Mouse (Mus musculus) erythroblast, embryonic 14.5 days (primary cell): Measurements from ENCODE around the gene Coro1b. TPM values are rescaled to one million over a fixed set of nuclear protein-coding genes. Genes with fewer than 3 reads are reported as not detected.

ENCODE experiments used
- H3K27me3 ChIP-seq: 2 replicates; pipeline ENCODE4 v1.6.1; 2012; ENCODE audit warnings: inconsistent platforms; ENCODE audit not compliant: control insufficient read depth
- H3K36me3 ChIP-seq: 2 replicates; pipeline ENCODE4 v1.6.1; 2012; ENCODE audit warnings: mild to moderate bottlenecking, inconsistent platforms; ENCODE audit not compliant: control insufficient read depth
- H3K4me1 ChIP-seq: 2 replicates; pipeline ENCODE4 v1.6.1; 2012; ENCODE audit warnings: inconsistent platforms; ENCODE audit not compliant: control insufficient read depth
- H3K4me3 ChIP-seq: replicated peaks from 2 replicates; pipeline ENCODE3; 2012; ENCODE audit warnings: moderate library complexity, mild to moderate bottlenecking, inconsistent platforms
- H3K9me3 ChIP-seq: 2 replicates; pipeline ENCODE4 v1.6.1; 2012; ENCODE audit warnings: low read length, inconsistent platforms, mixed read lengths; ENCODE audit not compliant: control insufficient read depth
- GATA1 ChIP-seq: IDR thresholded peaks from 2 replicates; pipeline ENCODE4 v1.6.1; 2012; ENCODE audit warnings: low read length, inconsistent platforms, mixed read lengths
- TAL1 ChIP-seq: IDR thresholded peaks from 3 replicates; pipeline ENCODE4 v1.6.1; 2012; ENCODE audit warnings: low read length, inconsistent platforms, mixed read lengths
- polyA plus RNA-seq: library from polyadenylated mRNA; stranded (reverse); fragments of >175 nt; gene quantifications from 2 replicates; pipeline ENCODE4 v1.2.3, GENCODE M21; 2012

Gene Coro1b
- polyA plus RNA-seq, 1 experiment = 7.5 TPM

DNA sequence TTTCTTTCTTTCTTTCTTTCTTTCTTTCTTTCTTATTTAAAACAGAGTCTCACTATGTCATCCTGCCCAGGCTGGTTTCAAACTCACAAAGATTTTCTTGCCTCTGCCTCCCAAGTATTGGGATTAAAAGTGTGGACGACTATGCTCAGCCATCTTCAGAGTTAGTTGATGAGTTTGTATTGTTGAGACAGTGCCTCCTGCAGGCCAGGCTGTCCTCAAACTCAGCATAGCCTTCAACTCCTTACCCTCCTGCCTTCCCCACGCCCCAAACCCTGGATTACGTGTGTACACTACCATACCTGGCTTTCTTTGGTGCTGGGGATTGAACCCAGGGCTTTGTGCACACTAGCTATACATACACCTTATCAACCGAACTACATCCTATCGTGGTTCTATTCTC lies 12.0 kb upstream of the Coro1b start:
- no peak overlapping the region for H3K4me3 ChIP-seq
- no peaks in the 10 kb centered on the region for H3K9me3 ChIP-seq
- peaks cover 26% of the 10 kb centered on the region for H3K27me3 ChIP-seq
- peaks cover 30% of the 10 kb centered on the region for H3K36me3 ChIP-seq
- TF ChIP-seq TAL1 (no peak), GATA1 (no peak)
- peaks cover 46% of the 10 kb centered on the region for H3K4me1 ChIP-seq

DNA sequence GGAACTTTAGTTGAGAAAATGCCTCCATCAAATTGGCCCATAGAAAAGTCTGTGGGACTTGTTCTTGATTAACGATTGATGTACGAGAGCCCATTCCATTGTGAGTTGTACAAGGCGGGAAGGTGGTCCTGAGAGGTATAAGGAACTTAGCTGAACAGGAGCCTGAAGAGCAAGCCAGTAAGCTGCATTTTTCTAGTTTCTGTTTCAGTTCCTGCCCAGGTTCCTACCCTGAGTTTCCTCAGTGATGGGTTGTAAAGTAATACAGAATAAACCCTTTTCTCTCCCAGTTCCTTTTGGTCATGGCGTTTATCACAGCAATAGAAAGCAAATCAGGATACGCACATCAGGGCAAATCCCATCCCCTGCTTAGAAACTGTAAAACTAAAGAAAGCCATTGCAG lies 10.5 kb upstream of the Coro1b start:
- no peak for TF ChIP-seq GATA1
- TF ChIP-seq TAL1 = no peak
- H3K9me3 ChIP-seq = no peaks in the 10 kb centered on the region
- peaks cover 30% of the 10 kb centered on the region for H3K27me3 ChIP-seq
- H3K36me3 ChIP-seq = peaks cover 15% of the 10 kb centered on the region
- H3K4me1 ChIP-seq = peaks cover 34% of the 10 kb centered on the region
- no peak overlapping the region for H3K4me3 ChIP-seq

DNA sequence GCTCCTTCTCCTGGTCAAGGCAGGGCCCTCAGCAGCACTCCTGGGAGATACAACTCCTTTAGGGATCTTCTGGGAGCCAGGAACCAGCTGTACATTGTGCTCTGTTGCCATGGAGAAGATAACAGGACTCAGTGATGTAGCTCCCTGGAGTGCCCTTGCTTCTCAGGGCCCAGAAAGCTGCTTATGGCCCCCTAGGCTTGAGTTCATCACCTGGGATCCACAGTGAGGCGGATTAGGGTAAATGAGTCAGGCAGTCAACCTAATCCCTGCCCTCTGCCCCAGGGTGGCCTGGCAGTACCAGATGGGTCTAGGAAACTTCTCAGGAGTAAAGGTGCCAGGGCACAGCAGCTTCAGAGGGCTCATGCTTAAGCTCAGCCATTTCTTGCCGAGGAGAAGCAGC lies 9.0 kb upstream of the Coro1b start, which contains the start of gene Gpr152:
Gene Gpr152, plus strand, starts transcription at position 342 of the 400 bp plus-strand sequence.
- no peaks in the 10 kb centered on the region for H3K9me3 ChIP-seq
- H3K4me3 ChIP-seq = no peak within 1 kb of the TSS
- peaks cover 31% of the 10 kb centered on the region for H3K27me3 ChIP-seq
- peaks cover 3% of the 10 kb centered on the region for H3K36me3 ChIP-seq
- TF ChIP-seq TAL1 (no peak), GATA1 (no peak)
- peaks cover 27% of the 10 kb centered on the region for H3K4me1 ChIP-seq

DNA sequence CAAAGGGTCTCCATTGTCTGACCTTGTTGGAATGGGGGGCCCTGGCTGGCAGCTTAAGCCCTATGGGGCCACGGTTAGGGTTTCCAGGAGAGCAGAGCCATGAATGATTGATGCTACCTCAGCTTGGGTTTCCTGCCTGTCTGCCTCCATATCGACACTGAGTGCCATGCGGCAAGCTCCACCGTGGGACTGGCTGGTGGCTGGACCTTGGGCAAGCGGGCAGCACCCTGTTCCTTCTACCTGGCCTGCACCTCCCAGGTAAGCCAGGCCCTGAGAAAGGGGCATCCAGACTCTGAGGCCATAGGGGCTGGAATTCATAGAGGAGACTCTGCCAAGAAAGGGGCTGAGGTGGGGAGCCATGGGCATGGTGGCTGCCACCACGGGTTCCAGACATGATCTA lies 8.3 kb upstream of the Coro1b start:
- Histone ChIP-seq H3K4me1 (peaks cover 21% of the 10 kb centered on the region), H3K9me3 (no peaks in the 10 kb centered on the region), H3K4me3 (no peak overlapping the region), H3K36me3 (peaks cover under 1% of the 10 kb centered on the region), H3K27me3 (peaks cover 31% of the 10 kb centered on the region)
- TF ChIP-seq GATA1 (no peak), TAL1 (no peak)

DNA sequence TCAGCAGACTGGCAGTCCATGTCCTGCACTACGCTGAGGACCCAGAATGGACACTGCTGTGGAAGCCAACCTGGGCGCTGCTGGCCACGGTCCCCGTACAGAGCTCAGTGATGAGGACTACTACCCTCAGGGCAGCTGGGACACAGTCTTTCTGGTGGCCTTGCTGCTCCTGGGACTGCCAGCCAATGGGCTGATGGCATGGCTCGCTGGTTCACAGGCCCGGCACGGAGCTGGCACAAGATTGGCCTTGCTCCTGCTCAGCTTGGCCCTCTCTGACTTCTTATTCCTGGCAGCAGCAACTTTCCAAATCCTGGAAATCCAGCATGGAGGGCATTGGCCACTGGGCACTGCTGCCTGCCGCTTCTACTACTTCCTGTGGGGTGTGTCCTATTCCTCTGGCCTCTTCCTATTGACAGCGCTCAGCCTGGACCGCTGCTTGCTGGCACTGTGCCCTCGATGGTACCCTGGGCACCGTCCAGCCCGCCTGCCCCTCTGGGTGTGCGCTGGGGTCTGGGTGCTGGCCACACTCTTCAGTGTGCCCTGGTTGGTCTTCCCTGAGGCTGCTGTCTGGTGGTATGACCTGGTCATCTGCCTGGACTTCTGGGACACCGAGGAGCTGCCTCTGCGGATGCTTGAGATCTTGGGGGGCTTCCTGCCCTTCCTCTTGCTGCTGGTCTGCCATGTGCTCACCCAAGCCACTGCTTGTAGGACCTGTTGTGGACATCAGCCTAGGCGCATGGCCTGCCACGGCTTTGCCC lies 5.8 kb upstream of the Coro1b start:
- Histone ChIP-seq H3K9me3 (peaks cover 6% of the 10 kb centered on the region), H3K4me3 (no peak overlapping the region), H3K36me3 (no peaks in the 10 kb centered on the region), H3K4me1 (peaks cover 11% of the 10 kb centered on the region), H3K27me3 (peaks cover 22% of the 10 kb centered on the region)
- no peak for TF ChIP-seq TAL1

DNA sequence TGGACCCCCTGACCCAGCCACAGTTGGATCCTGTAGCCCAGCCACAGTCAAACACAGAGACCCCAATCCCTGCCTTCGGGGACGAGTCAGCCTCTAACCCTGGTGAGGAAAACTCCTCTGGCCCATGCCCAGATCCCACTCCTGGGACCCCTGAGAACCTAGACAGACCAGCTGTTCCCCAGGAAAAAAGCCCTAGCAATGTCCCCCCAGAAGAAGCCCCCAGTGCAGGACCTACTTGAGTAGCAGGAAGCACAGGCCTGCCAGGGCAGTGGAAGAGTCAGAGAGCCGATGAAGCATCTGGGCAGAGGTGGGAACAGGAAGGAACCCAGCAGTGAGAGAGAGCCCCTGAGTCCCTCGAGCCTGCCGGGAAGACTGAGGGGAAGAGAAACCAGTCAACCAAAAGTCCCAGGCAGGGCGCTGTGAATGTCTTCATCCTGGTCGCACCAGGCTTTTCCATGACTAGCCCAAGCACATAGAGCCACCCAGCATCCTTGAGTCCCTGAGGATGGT lies 4.6 kb upstream of the Coro1b start, which contains the start of gene Cabp4:
Gene Cabp4, minus strand, starts transcription at position 275 of the 510 bp plus-strand sequence.
- TF ChIP-seq TAL1 (no peak), GATA1 (no peak)
- Histone ChIP-seq H3K4me3 (no peak within 1 kb of the TSS), H3K4me1 (peaks cover 21% of the 10 kb centered on the region), H3K36me3 (no peaks in the 10 kb centered on the region), H3K9me3 (peaks cover 6% of the 10 kb centered on the region), H3K27me3 (peaks cover 18% of the 10 kb centered on the region)

DNA sequence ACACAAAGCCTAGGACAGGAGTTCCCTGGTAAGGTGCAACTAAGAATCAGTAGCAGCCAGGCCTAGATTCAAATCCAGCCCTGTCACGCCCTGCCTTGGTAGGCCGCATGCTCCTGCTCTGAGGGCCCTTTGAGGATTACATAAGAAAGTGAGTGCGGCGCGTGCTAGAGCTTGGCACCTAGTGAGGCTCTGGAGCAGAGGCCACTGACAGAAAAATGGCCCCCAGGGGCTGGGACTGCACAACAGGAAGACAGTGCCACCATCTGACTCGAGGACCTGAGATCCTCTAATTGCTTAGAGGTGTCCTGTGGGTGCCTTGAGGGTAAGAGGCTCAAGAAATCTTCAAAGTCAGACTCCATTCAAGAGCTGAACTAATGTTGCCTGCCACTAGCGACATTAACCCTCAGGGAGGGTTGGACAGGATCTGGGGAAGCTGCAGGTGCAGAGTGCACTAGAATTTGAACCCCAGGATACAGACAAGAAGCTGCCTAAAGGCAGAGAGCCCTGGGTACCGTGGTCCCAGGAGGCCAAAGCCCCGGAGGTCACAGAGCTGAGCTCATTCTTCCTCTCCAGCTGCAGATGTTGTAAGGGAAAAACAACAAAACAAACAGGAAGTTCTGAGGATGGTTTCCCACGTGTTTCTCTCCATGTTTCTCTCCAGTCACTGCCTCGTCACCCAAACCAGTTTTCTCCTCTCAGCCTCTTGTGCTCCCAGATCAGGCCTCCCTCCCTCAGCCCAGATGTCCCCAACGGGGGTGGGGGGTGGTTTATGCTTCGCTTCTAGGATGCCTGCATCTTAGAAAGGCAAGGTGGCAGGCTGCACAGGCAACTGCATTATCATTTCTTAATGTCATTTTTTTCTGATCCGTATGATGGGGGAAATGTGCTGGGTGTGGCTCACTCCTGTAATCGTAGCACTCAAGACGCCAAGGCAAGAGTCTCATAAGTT lies 3.6 kb upstream of the Coro1b start:
- no peak overlapping the region for H3K4me3 ChIP-seq
- peaks cover 3% of the 10 kb centered on the region for H3K36me3 ChIP-seq
- peaks cover 14% of the 10 kb centered on the region for H3K27me3 ChIP-seq
- TF ChIP-seq GATA1 (no peak), TAL1 (no peak)
- peaks cover 31% of the 10 kb centered on the region for H3K4me1 ChIP-seq
- H3K9me3 ChIP-seq = peaks cover 6% of the 10 kb centered on the region

DNA sequence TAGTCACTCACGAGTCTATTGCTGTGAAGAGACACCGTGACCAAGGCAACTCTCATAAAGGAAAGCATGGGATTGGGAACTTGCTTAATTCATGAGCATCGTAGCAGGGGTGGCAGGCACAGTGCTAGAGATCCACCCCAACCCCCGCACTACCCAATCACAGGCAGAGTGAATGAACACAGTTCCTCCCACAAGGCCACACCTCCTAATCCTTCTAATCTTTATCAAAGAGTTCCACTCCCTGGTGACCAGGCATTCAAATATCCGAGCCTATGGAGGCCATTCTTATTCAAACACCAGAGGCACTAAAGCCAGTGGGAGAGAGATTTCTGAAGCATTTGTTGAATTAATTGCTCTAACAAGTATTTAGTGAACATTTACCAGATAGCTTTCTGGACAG lies 2.5 kb upstream of the Coro1b start:
- Histone ChIP-seq H3K9me3 (peaks cover 6% of the 10 kb centered on the region), H3K27me3 (peaks cover 7% of the 10 kb centered on the region), H3K36me3 (peaks cover 14% of the 10 kb centered on the region), H3K4me1 (peaks cover 39% of the 10 kb centered on the region), H3K4me3 (no peak overlapping the region)
- TF ChIP-seq TAL1 = no peak
- no peak for TF ChIP-seq GATA1
